Comparison of ENCODE assay signal across 8 mouse cellular contexts in genomic region chr11:119839411-119840342, GRCm38 (mm10).
A peak's percentile ranks its signal among the peaks of the same experiment; 100 is the strongest.
DNase-seq lines count a peak whose midpoint lies in the region.

No protein-coding gene starts in this region.

- peak; percentile 29 for DNase-seq in gastrocnemius, postnatal 14 days
- no peak for DNase-seq in gastrocnemius, postnatal 25 days
- peak; percentile 47 for DNase-seq in retina, postnatal 1 day
- no peak for DNase-seq in retina, embryonic 14.5 days (ENCODE audit: low spot score)
- peak; percentile 68 to 77 for DNase-seq in cerebellum, postnatal 25 days
- peak; percentile 73 for DNase-seq in thymus, postnatal 4 days
- no peak for DNase-seq in right cerebral cortex, postnatal 36 days (ENCODE audit: low spot score in 2 of 2)
- no peak for DNase-seq in left cerebral cortex, adult 18-20 months (ENCODE audit: low spot score in 2 of 2)

- intact Hi-C loops in gastrocnemius, postnatal 14 days (cut with DNase I; ENCODE audit: low total_unique reads) = no loop called here

Comparison
In these comparisons a context has a peak if more than half of its experiments do, and no peak if none do; other contexts are left out.
1. DNase-seq: peak in gastrocnemius, postnatal 14 days (single experiment), retina, postnatal 1 day (single experiment), cerebellum, postnatal 25 days (2 of 2) and thymus, postnatal 4 days (single experiment); none in gastrocnemius, postnatal 25 days (single experiment), retina, embryonic 14.5 days (single experiment), right cerebral cortex, postnatal 36 days (0 of 2) and left cerebral cortex, adult 18-20 months (0 of 2).